Mouse (Mus musculus) hindbrain, embryonic 14.5 days (tissue): ENCODE measurements at regions not wholly inside any gene's neighbourhood (a gene's known extent, or its start where the extent isn't known, plus 50 kb on each side); places are given as distances from the start of the nearest gene placed in this dataset.
A peak's percentile ranks its signal among the peaks of the same experiment; 100 is the strongest.

Experiments used
- ATAC-seq: fragments of 200-750 bp; cut with Nextera tagmentation; 2 replicates; pipeline ENCODE4 v1.8.0; 2017; ENCODE audit warnings: moderate number of reproducible peaks, mild to moderate bottlenecking, moderate TSS enrichment, moderate library complexity; ENCODE audit not compliant: low FRiP score
- DNase-seq: peaks from one replicate; pipeline ENCODE4 v3.0.0-alpha.2; 2015; ENCODE audit warnings: low spot score
- H3K27ac ChIP-seq: fragments of 300-500 bp; sonication (generic); 2 replicates; pipeline ENCODE4 v1.5.1; 2014; ENCODE audit warnings: mild to moderate bottlenecking, moderate library complexity
- H3K27me3 ChIP-seq: fragments of 300-500 bp; sonication (generic); 2 replicates; pipeline ENCODE4 v1.6.1; 2014; ENCODE audit warnings: mild to moderate bottlenecking, low read length, mixed read lengths; ENCODE audit not compliant: control insufficient read depth, insufficient read depth
- H3K36me3 ChIP-seq: fragments of 300-500 bp; sonication (generic); replicated peaks from 2 replicates; pipeline ENCODE4 v1.6.1; 2014; ENCODE audit not compliant: control insufficient read depth, insufficient read depth
- H3K4me1 ChIP-seq: fragments of 300-500 bp; sonication (generic); replicated peaks from 2 replicates; pipeline ENCODE4 v1.6.1; 2014; ENCODE audit warnings: antibody characterized with exemption, low read length, mixed read lengths; ENCODE audit not compliant: control insufficient read depth, insufficient read depth
- H3K4me2 ChIP-seq: fragments of 300-500 bp; sonication (generic); replicated peaks from 2 replicates; pipeline ENCODE4 v1.6.1; 2014; ENCODE audit warnings: mild to moderate bottlenecking, moderate library complexity
- H3K4me3 ChIP-seq: fragments of 300-500 bp; sonication (generic); replicated peaks from 2 replicates; pipeline ENCODE4 v1.5.1; 2014; ENCODE audit warnings: mild to moderate bottlenecking, low read length
- H3K9ac ChIP-seq: fragments of 300-500 bp; sonication (generic); 2 replicates; pipeline ENCODE4 v1.6.1; 2014
- H3K9me3 ChIP-seq: fragments of 300-500 bp; sonication (generic); 2 replicates; pipeline ENCODE4 v1.6.1; 2016; ENCODE audit warnings: low read length; ENCODE audit not compliant: control insufficient read depth
- WGBS: fragments of 180-500 bp; shearing (Covaris S2); extraction: QIAGEN DNeasy Blood & Tissue Kit; methylation state at CpG from one replicate; pipeline ENCODE4 v1.1.7; 2014; 5-methylcytosine and 5-hydroxymethylcytosine counted together

DNA sequence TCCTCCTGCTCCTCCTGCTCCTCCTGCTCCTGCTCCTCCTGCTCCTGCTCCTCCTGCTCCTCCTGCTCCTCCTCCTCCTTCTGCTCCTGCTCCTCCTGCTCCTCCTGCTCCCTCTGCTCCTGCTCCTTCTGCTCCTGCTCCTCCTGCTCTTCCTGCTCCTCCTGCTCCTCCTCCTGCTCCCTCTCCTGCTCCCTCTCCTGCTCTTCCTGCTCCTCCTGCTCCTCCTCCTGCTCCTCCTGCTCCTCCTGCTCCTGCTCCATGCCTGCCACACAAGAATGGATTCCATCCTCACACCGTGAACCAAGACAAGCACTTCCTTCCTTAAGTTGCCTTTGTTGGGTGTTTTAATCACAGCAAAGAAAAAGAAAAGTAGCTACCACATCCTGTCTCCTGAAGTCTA is 144.4 kb upstream of the A230072I06Rik start:
- H3K27me3 ChIP-seq: peaks cover 35% of the 10 kb centered on the region
- H3K4me2 ChIP-seq: no peak overlapping the region
- H3K4me3 ChIP-seq: no peak overlapping the region
- no peak overlapping the region for H3K9ac ChIP-seq
- H3K4me1 ChIP-seq: no peaks in the 10 kb centered on the region
- ATAC-seq (no peak), DNase-seq (no peak)
- H3K36me3 ChIP-seq: no peaks in the 10 kb centered on the region
- WGBS: 84% methylated on average over 1 of the region's 1 CpGs
- no peaks in the 10 kb centered on the region for H3K9me3 ChIP-seq
- H3K27ac ChIP-seq: no peak overlapping the region

DNA sequence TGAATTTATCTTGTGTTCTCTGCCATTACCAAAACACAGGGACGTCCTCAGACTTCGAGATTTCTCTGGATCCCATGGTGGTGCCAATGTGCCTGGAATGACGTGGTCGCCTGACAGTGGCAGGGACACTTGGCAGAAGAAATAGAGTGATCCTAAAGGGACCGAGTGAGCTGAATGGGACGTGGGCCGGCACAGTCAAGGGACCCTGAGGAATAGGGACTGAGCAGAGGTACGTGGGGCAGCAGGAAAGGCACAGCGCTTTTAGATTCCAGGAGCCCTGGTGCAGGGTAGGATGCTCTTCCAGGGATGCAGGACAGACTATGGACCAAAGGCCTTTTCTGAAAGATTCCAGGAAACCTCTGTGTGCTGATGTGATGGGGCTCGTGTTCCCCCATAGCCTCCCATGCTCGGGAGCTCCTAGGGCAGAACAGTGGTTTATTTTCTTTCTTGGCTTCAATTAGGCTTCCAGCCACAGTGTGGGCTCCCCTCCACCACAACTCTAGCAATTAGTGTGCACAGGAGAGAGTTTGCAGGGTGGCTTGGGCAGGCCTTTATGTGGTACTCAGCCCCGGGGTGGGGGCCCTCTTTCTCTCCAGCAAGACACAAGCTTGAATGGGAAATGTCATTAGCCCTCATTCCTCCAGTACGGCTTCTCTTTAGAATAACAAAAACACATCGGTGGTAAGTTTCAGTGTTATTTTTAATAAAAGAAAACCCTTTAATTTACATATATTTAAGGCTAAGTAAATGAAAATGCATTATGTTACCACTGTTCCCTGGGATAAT is 143.0 kb upstream of the A230072I06Rik start:
- no peaks in the 10 kb centered on the region for H3K36me3 ChIP-seq
- peaks cover 27% of the 10 kb centered on the region for H3K27me3 ChIP-seq
- H3K4me2 ChIP-seq: no peak overlapping the region
- H3K4me1 ChIP-seq: no peaks in the 10 kb centered on the region
- DNase-seq (no peak), ATAC-seq (peak; percentile 62; the same call in 1 of the 2 replicates)
- H3K9me3 ChIP-seq: no peaks in the 10 kb centered on the region
- peak overlapping the region; percentile 5; the same call in 1 of the 2 replicates for H3K27ac ChIP-seq
- no peak overlapping the region for H3K4me3 ChIP-seq
- H3K9ac ChIP-seq: no peak overlapping the region
- WGBS: 53% methylated on average over 14 of the region's 14 CpGs

DNA sequence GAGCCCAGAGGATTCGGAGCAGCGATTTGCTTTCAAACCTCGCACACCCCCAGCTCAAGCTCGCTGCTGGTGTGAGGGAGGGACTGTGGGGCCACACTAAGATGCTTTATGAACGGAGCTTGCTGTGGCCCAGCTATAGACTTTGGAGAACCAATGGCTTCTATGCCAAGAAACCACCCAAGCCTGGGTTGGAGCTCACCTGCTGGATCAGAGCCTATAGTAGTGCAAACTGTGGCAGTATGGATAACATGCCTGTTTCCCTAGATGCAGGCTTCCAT is 142.5 kb upstream of the A230072I06Rik start:
- H3K4me2 ChIP-seq: no peak overlapping the region

DNA sequence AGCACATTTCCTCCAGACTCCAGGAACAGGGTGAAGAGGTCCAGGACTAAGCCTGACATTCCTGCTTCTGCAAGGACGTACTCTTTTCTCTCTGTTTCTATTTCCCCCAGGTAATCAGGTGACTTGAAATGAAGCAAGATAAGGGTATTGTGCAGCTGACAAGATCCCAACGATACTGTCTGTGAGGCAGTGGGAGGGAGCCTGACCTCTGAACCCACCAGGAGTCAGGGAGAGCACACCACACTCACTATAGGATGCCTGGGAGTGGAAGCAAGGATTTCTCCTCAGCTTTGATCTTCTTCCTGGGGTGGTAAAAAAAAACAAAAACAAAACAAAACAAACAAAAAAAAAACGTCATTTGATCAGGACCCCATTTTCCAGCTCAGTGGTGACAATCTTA is 141.1 kb upstream of the A230072I06Rik start:
- Histone ChIP-seq H3K4me3 (no peak overlapping the region), H3K4me2 (no peak overlapping the region), H3K9ac (no peak overlapping the region), H3K27me3 (peaks cover 20% of the 10 kb centered on the region), H3K4me1 (no peaks in the 10 kb centered on the region), H3K27ac (no peak overlapping the region), H3K9me3 (no peaks in the 10 kb centered on the region), H3K36me3 (no peaks in the 10 kb centered on the region)
- 23% methylated on average over 3 of the region's 3 CpGs for WGBS
- DNase-seq: no peak
- ATAC-seq: no peak

More for the DNA sequence above, 142.5 kb upstream of the A230072I06Rik start:
- H3K36me3 ChIP-seq: no peaks in the 10 kb centered on the region
- no peak overlapping the region for H3K27ac ChIP-seq
- H3K4me1 ChIP-seq: no peaks in the 10 kb centered on the region
- H3K27me3 ChIP-seq: peaks cover 25% of the 10 kb centered on the region
- no peak overlapping the region for H3K4me3 ChIP-seq
- DNase-seq: no peak
- 23% methylated on average over 5 of the region's 5 CpGs for WGBS
- no peak overlapping the region for H3K9ac ChIP-seq
- no peak for ATAC-seq
- H3K9me3 ChIP-seq: no peaks in the 10 kb centered on the region

DNA sequence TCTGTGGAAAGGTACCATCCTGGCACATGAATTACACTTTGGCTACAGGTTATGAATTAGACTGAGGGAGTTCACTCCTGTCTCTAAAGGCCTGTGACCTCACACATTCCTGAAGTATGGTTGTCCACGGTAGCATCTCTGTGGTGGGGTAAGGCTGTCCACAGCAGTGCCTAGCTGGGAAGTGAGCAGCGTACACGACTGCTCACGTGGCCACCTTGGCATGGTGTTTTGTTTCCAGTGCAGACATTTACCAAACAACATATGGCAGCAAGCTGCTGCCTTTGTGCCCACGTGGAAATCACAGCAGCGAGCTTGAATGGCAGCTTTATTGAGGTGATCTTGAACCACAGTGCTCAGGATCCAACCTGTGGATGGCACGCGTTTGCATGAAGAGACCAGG is 140.7 kb upstream of the A230072I06Rik start:
- Histone ChIP-seq H3K36me3 (no peaks in the 10 kb centered on the region), H3K4me3 (no peak overlapping the region), H3K9ac (no peak overlapping the region), H3K9me3 (no peaks in the 10 kb centered on the region), H3K4me2 (no peak overlapping the region), H3K4me1 (no peaks in the 10 kb centered on the region), H3K27ac (no peak overlapping the region), H3K27me3 (peaks cover 20% of the 10 kb centered on the region)
- ATAC-seq: no peak
- 56% methylated on average over 8 of the region's 8 CpGs for WGBS
- no peak for DNase-seq

DNA sequence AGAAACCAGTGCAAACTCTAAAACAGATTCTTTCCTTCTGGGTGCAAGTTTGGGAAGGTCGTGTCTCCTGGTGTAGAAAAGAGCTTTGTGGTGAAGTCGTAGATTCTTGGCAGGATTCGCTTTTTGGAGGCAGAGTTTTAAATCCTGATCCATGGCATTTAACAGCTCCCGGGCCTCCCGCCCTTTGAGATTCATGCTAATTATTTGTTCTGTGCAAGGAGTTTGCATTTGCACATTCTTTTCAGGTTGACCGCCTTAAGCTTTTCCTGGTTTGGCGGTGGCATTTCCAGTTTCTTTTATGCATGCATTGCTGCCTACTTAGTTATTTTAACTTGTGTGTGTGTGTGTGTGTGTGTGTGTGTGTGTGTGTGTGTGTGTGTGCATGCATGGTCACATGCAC is 126.9 kb upstream of the A230072I06Rik start:
- Histone ChIP-seq H3K4me2 (no peak overlapping the region), H3K9me3 (no peaks in the 10 kb centered on the region), H3K4me3 (no peak overlapping the region), H3K27me3 (peaks cover 12% of the 10 kb centered on the region; the same call in 1 of the 2 replicates), H3K4me1 (no peaks in the 10 kb centered on the region), H3K27ac (no peak overlapping the region), H3K36me3 (no peaks in the 10 kb centered on the region), H3K9ac (no peak overlapping the region)
- DNase-seq: no peak
- WGBS: 35% methylated on average over 7 of the region's 7 CpGs
- ATAC-seq: no peak

DNA sequence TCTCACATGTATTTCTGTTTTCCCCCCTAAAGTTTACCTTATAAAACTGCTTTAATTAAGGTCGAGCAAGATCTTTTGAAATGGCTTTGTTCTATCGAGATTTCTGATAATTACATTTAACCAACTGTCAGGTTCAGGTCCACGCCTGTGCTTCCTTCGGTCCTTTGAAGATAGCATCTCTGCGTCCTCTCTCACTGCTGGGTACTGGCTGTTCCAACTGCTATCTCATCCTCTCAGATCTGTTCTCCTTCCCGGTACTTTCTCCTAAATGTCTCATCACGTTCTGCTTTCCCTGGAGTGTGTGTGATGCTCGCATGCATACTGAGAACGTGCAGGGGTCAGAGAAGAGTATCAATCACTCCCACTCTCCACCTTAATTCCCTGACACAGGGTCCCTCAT is 125.8 kb upstream of the A230072I06Rik start:
- Histone ChIP-seq H3K27me3 (peaks cover 12% of the 10 kb centered on the region; the same call in 1 of the 2 replicates), H3K4me3 (no peak overlapping the region), H3K9ac (no peak overlapping the region), H3K27ac (no peak overlapping the region), H3K9me3 (no peaks in the 10 kb centered on the region), H3K4me2 (no peak overlapping the region), H3K4me1 (no peaks in the 10 kb centered on the region), H3K36me3 (no peaks in the 10 kb centered on the region)
- 73% methylated on average over 9 of the region's 9 CpGs for WGBS
- DNase-seq: no peak
- no peak for ATAC-seq

DNA sequence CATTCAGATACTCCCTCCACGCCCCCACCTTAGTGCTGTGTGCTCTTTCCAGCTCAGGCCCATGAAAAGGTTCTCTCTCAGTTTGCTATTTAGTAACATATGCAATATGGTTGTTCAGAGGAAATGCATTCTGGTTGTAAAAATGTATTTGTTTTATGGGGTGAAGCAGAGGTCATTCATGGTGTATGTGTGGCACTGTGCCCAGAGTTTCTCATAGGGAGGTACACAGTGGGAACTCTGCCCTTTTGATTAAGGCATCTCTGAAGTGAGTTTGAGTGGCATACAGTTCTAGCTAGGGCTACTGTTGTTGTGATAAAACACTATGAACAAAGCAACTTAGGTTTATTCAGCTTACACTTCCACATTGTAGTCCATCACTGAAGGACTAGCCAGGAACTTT is 121.7 kb upstream of the A230072I06Rik start:
- Histone ChIP-seq H3K9me3 (no peaks in the 10 kb centered on the region), H3K4me1 (no peaks in the 10 kb centered on the region), H3K9ac (no peak overlapping the region), H3K27me3 (peaks cover 8% of the 10 kb centered on the region), H3K36me3 (no peaks in the 10 kb centered on the region), H3K4me3 (no peak overlapping the region), H3K27ac (no peak overlapping the region), H3K4me2 (no peak overlapping the region)
- ATAC-seq (no peak), DNase-seq (no peak)
- 79% methylated on average over 1 of the region's 1 CpGs for WGBS

DNA sequence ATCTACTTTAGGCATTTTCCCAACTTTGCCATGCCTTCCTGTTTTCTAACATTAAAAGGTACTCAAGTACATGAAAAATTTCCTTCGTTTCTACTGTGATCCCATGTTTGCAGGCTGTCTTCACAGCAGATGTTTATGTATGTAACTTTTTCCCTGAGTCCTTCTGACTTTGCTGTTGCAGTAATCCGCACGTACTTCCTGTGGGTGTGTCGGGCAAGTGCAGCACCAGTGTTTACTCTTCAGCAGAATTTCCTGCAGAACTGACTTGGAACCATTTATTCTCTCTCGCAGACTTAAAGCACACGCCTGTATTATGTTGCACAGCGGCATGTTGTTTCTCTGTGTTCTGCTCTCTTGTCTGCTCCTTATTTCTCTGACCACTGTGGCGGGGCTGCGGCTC is 120.4 kb upstream of the A230072I06Rik start:
- H3K4me3 ChIP-seq: no peak overlapping the region
- no peak overlapping the region for H3K9ac ChIP-seq
- 93% methylated on average over 9 of the region's 9 CpGs for WGBS
- H3K27me3 ChIP-seq: peaks cover 10% of the 10 kb centered on the region
- H3K9me3 ChIP-seq: no peaks in the 10 kb centered on the region
- peaks cover 3% of the 10 kb centered on the region; the same call in 1 of the 2 replicates for H3K4me1 ChIP-seq
- H3K4me2 ChIP-seq: no peak overlapping the region
- no peak for ATAC-seq
- H3K27ac ChIP-seq: no peak overlapping the region
- no peaks in the 10 kb centered on the region for H3K36me3 ChIP-seq
- DNase-seq: no peak
